Mouse (Mus musculus) forebrain, postnatal 0 days (tissue): ENCODE data around the gene Dscaml1. TPM values are rescaled to one million over a fixed set of nuclear protein-coding genes. Genes with fewer than 3 reads are reported as not detected.

Source experiments
- ATAC-seq: fragments of 200-750 bp; cut with Nextera tagmentation; 2 replicates; pipeline ENCODE4 v1.8.0; 2017; ENCODE audit warnings: mild to moderate bottlenecking, moderate library complexity
- DNase-seq: peaks from one replicate; pipeline ENCODE4 v3.0.0-alpha.2; 2015
- H3K27ac ChIP-seq: fragments of 300-500 bp; sonication (generic); 2 replicates; pipeline ENCODE4 v1.5.1; 2014; ENCODE audit warnings: low read depth, mild to moderate bottlenecking, antibody characterized with exemption, low read length, moderate library complexity, mixed read lengths
- H3K27me3 ChIP-seq: fragments of 300-500 bp; sonication (generic); 2 replicates; pipeline ENCODE4 v1.6.1; 2014; ENCODE audit warnings: mild to moderate bottlenecking, low read length, mixed read lengths; ENCODE audit not compliant: insufficient read depth
- H3K36me3 ChIP-seq: fragments of 300-500 bp; sonication (generic); 2 replicates; pipeline ENCODE4 v1.6.1; 2014; ENCODE audit warnings: mild to moderate bottlenecking, moderate library complexity; ENCODE audit not compliant: insufficient read depth
- H3K4me1 ChIP-seq: fragments of 300-500 bp; sonication (generic); 2 replicates; pipeline ENCODE4 v1.6.1; 2014; ENCODE audit warnings: antibody characterized with exemption; ENCODE audit not compliant: insufficient read depth
- H3K4me2 ChIP-seq: fragments of 300-500 bp; sonication (generic); 2 replicates; pipeline ENCODE4 v1.6.1; 2014; ENCODE audit warnings: low read depth, mild to moderate bottlenecking, moderate library complexity
- H3K4me3 ChIP-seq: fragments of 300-500 bp; sonication (generic); 2 replicates; pipeline ENCODE4 v1.5.1; 2014; ENCODE audit warnings: low read depth, low read length, mixed read lengths
- H3K9ac ChIP-seq: fragments of 300-500 bp; sonication (generic); 2 replicates; pipeline ENCODE4 v1.6.1; 2014; ENCODE audit warnings: mild to moderate bottlenecking
- H3K9me3 ChIP-seq: fragments of 300-500 bp; sonication (generic); 2 replicates; pipeline ENCODE4 v1.6.1; 2016; ENCODE audit warnings: low read length
- CTCF ChIP-seq: sonication (generic); IDR thresholded peaks from 2 replicates; pipeline ENCODE4 v1.5.1; 2016; ENCODE audit warnings: antibody characterized with exemption, control low read depth, low read depth
- WGBS: fragments of 180-500 bp; shearing (Covaris S2); extraction: QIAGEN DNeasy Blood & Tissue Kit; methylation state at CpG from one replicate; pipeline ENCODE4 v1.1.7; 2014; 5-methylcytosine and 5-hydroxymethylcytosine counted together
- polyA plus RNA-seq: library from polyadenylated mRNA; unstranded; fragments of >200 nt; fragmentation: Nextera tagmentation; extraction: Ambion mirVana; gene quantifications from 2 replicates; pipeline ENCODE4 v1.2.1, GENCODE M21; 2015
- total RNA-seq: library from RNA; depleted of rRNA; stranded (reverse); fragments of >200 nt; gene quantifications from 2 replicates; pipeline ENCODE4 v1.2.3, GENCODE M21; 2014

The Dscaml1 gene
- total and polyA plus RNA-seq, 2 experiments from 2014 or later = 19.6 to 42.6 TPM

- Histone ChIP-seq H3K27ac (no peak overlapping the region), H3K9me3 (no peaks in the 10 kb centered on the region), H3K4me2 (no peak overlapping the region), H3K36me3 (no peaks in the 10 kb centered on the region), H3K27me3 (no peaks in the 10 kb centered on the region), H3K4me1 (no peaks in the 10 kb centered on the region), H3K9ac (no peak overlapping the region), H3K4me3 (no peak overlapping the region)
- TF ChIP-seq CTCF = no peak
- no peak for ATAC-seq
- DNase-seq = no peak
- WGBS = 66% methylated on average over 8 of the region's 8 CpGs
These were observed 8.2 kb upstream of the Dscaml1 start for GRCm38 (mm10) chr9:45418252-45418651.

DNA sequence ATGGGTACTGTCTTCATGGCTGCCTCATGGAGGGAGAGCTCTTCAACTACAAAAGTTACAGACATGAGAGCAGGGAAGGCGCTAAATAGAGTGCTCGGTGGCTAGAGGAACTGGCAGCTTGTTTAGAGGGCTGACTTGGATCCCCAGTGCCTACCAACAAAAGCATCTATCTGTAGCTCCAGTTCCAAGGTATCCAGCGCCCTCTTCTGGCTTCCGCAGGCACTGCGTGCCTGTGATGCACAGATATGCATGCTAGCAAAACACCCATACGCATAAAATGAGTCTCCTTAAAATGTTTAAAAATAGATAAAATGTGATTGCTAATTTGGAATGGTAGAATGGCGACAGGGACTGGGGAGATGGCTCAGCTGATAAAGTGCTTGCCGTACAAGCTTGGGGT is 5.2 kb upstream of the Dscaml1 start:
- no peaks in the 10 kb centered on the region for H3K9me3 ChIP-seq
- ATAC-seq (no peak), DNase-seq (peak; percentile 58)
- TF ChIP-seq CTCF = peak; percentile 60
- 67% methylated on average over 8 of the region's 8 CpGs for WGBS
- H3K9ac ChIP-seq = no peak overlapping the region
- no peaks in the 10 kb centered on the region for H3K36me3 ChIP-seq
- H3K4me2 ChIP-seq = no peak overlapping the region
- H3K27me3 ChIP-seq = no peaks in the 10 kb centered on the region
- no peak overlapping the region for H3K4me3 ChIP-seq
- H3K4me1 ChIP-seq = no peaks in the 10 kb centered on the region
- no peak overlapping the region for H3K27ac ChIP-seq

- no peak overlapping the region for H3K4me2 ChIP-seq
- H3K4me1 ChIP-seq = no peaks in the 10 kb centered on the region
- no peak overlapping the region for H3K4me3 ChIP-seq
- no peaks in the 10 kb centered on the region for H3K9me3 ChIP-seq
- no peak overlapping the region for H3K27ac ChIP-seq
- ATAC-seq (no peak), DNase-seq (no peak)
- no peaks in the 10 kb centered on the region for H3K27me3 ChIP-seq
- no peak overlapping the region for H3K9ac ChIP-seq
- WGBS = 75% methylated on average over 7 of the region's 7 CpGs
- no peaks in the 10 kb centered on the region for H3K36me3 ChIP-seq
- no peak for TF ChIP-seq CTCF
These were observed 3.6 kb upstream of the Dscaml1 start for GRCm38 (mm10) chr9:45422761-45423298.

- Histone ChIP-seq H3K4me1 (peaks cover 22% of the 10 kb centered on the region), H3K27ac (no peak overlapping the region), H3K9ac (no peak overlapping the region), H3K4me2 (peak overlapping the region; percentile 81), H3K27me3 (no peaks in the 10 kb centered on the region), H3K9me3 (no peaks in the 10 kb centered on the region), H3K4me3 (0 out of 2 replicates have a peak overlapping the region, but pooled peaks have one; percentile 80), H3K36me3 (no peaks in the 10 kb centered on the region)
- DNase-seq = no peak
- ATAC-seq = no peak
- 27% methylated on average over 5 of the region's 5 CpGs for WGBS
- no peak for TF ChIP-seq CTCF
These were observed 3.0 kb downstream of the Dscaml1 start for GRCm38 (mm10) chr9:45429392-45429791.

DNA sequence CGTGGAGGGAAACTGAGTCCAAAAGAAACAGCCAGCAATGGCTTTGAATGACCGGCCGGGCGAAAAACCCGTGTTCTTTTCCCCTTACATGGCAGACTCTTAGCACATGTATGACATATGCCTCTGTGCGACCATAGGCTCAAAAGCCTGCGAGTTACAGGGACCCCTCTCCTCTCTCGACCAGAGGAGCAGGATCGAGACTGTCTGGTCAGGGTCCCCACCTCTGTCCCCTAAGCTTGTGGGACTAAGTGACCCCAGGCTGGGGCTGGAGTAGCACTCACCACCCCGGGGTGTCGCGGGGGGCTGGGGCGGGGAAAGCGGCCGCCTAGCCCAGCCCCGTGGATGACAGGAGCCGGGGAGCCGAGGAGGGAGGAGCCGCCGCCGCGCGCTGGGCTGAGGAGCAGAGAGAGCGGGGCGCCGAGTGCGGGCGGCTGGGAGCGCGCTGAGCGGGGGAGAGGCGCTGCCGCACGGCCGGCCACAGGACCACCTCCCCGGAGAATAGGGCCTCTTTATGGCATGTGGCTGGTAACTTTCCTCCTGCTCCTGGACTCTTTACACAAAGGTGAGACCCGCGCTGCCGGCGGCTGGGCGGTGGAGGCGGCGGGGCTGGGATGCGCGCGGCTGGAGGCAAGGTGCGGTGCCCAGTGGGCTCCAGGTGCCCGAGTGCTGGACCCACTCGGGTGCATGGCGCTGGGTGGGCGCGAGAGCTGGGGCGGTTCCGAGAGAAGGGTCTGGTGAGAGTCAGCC is 3.7 kb downstream of the Dscaml1 start:
- 4% methylated on average over 47 of the region's 54 CpGs for WGBS
- DNase-seq = peak; percentile 70
- H3K9ac ChIP-seq = peak overlapping the region; percentile 81
- H3K4me2 ChIP-seq = peak overlapping the region; percentile 81
- peaks cover 29% of the 10 kb centered on the region for H3K4me1 ChIP-seq
- no peaks in the 10 kb centered on the region for H3K9me3 ChIP-seq
- no peaks in the 10 kb centered on the region for H3K36me3 ChIP-seq
- no peaks in the 10 kb centered on the region for H3K27me3 ChIP-seq
- peak overlapping the region; percentile 91 for H3K27ac ChIP-seq
- TF ChIP-seq CTCF = no peak
- peak; percentile 81 for ATAC-seq
- H3K4me3 ChIP-seq = peak overlapping the region; percentile 80

GRCm38 (mm10) chr9:45430698-45430959 is 4.2 kb downstream of the Dscaml1 start:
- Histone ChIP-seq H3K9ac (peak overlapping the region; percentile 81), H3K9me3 (no peaks in the 10 kb centered on the region), H3K27me3 (no peaks in the 10 kb centered on the region), H3K4me1 (peaks cover 32% of the 10 kb centered on the region), H3K27ac (peak overlapping the region; percentile 91), H3K4me2 (peak overlapping the region; percentile 81), H3K36me3 (no peaks in the 10 kb centered on the region), H3K4me3 (peak overlapping the region; percentile 80)
- ATAC-seq = peak; percentile 54; the same call in 1 of the 2 replicates
- WGBS = 2% methylated on average over 16 of the region's 17 CpGs
- TF ChIP-seq CTCF = no peak
- DNase-seq = peak; percentile 55

DNA sequence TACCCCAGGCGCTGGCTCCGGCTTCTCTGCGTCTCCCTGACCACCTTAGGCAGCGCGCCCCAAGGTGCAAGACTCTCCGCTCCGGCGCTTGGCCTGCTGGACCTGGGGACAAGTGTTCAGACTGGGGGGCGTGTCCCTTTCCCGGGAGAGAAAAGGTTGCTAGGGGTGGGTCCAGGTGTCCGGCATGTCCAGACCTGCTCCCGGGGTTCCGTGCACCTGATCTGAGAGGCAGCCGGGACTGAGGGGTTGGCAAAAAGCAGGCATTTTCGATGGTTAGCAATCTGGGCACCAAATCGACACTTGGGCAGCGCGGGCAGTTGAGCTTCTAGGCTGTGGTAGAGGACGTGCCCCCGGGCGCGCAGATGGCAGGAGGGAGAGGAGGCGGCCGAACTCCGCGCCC is 4.7 kb downstream of the Dscaml1 start:
- Histone ChIP-seq H3K27me3 (no peaks in the 10 kb centered on the region), H3K9ac (peak overlapping the region; percentile 81), H3K9me3 (no peaks in the 10 kb centered on the region), H3K4me1 (peaks cover 35% of the 10 kb centered on the region), H3K27ac (peak overlapping the region; percentile 91), H3K4me2 (peak overlapping the region; percentile 81), H3K36me3 (no peaks in the 10 kb centered on the region), H3K4me3 (peak overlapping the region; percentile 80)
- no peak for ATAC-seq
- TF ChIP-seq CTCF = no peak
- peak; percentile 34 for DNase-seq
- WGBS = 2% methylated on average over 26 of the region's 26 CpGs
